Mouse (Mus musculus) kidney, adult 2 months (tissue): ENCODE results near the gene Slc15a2.

ENCODE experiments used
- CTCF ChIP-seq: fragments of 200-500 bp; conservative IDR thresholded peaks from 2 replicates; pipeline ENCODE4 v1.5.1; 2011; ENCODE audit warnings: low read depth, mild to moderate bottlenecking, control low read depth, low read length, moderate library complexity, mixed read lengths; ENCODE audit not compliant: insufficient read depth, insufficient read length
- POLR2A ChIP-seq: fragments of 200-500 bp; IDR thresholded peaks from one replicate; pipeline ENCODE4 v1.6.1; 2011; ENCODE audit warnings: low read depth, low read length, control low read depth

DNA sequence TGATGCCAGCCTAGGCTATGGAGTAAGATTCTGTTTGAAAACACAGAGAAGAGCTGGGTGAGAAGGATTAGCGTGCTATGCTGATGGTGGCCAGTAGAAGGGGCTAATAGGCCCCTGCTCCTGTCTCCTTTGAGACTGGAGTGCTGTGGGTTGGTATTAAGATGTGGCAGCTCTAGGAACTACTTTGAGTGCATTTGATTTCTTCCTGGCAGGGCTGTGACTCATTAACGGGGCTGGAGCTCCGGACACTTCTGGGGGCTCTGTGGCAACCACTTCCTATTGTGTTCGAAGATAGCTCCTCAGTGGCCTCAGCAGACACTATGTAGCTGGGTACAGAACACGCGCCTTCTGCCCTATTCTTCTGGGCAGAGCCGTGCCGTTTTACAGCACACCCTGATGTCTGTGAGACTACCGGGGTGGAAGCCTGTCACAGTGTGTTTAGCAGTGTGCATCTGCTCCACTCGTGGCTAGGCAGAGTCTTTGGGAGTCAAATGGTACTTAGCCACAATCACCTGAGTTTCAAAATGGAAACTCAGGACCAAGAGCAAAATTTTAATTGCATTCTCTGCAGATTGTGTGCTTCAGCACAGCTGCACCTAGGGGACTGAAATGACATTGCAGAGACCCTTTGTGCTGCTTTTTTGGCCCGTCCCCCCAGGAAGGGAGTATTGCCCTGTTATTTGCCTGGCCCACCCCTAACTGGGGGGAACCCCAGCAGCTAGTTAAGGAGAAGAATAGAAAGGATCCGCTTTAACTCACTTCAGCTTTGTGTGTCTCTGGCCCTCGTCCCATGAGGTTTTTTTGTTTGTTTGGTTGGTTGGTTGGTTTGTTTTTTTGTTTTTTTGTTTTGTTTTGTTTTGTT lies 64.3 kb downstream of the Slc15a2 start:
- TF ChIP-seq CTCF = no peak; the same call in 1 of the 2 replicates
- TF ChIP-seq POLR2A = no peak
